Mouse (Mus musculus): ENCODE results near the gene Arfgap1.

Gene Arfgap1

GRCm38 (mm10) chr2:180986449-180986848 is 19.4 kb downstream of the Arfgap1 start, which contains the start of gene Col20a1:
Gene Col20a1, plus strand, starts transcription at chr2:180986535.
- DNase-seq (ENCODE audit: low spot score) = no peak

GRCm38 (mm10) chr2:180987001-180987400 is 20.0 kb downstream of the Arfgap1 start:
- no peak for DNase-seq (ENCODE audit: low spot score)

- no peak for DNase-seq (ENCODE audit: low spot score)
These were observed 20.5 kb downstream of the Arfgap1 start for GRCm38 (mm10) chr2:180987432-180988030.

GRCm38 (mm10) chr2:180988347-180988913 is 21.4 kb downstream of the Arfgap1 start:
- no peak for DNase-seq (ENCODE audit: low spot score)

- no peak for DNase-seq (ENCODE audit: low spot score)
These were observed 21.9 kb downstream of the Arfgap1 start for GRCm38 (mm10) chr2:180988948-180989347.

GRCm38 (mm10) chr2:180990347-180990746 is 23.3 kb downstream of the Arfgap1 start:
- DNase-seq (ENCODE audit: low spot score) = no peak

- DNase-seq (ENCODE audit: low spot score) = no peak
These were observed 27.3 kb downstream of the Arfgap1 start for GRCm38 (mm10) chr2:180994360-180994759.

- no peak for DNase-seq (ENCODE audit: low spot score)
These were observed 28.4 kb downstream of the Arfgap1 start for GRCm38 (mm10) chr2:180995457-180995856.

- DNase-seq (ENCODE audit: low spot score) = peak; percentile 5
These were observed 29.4 kb downstream of the Arfgap1 start for GRCm38 (mm10) chr2:180996436-180996835.

GRCm38 (mm10) chr2:180996905-180997304 is 29.9 kb downstream of the Arfgap1 start:
- no peak for DNase-seq (ENCODE audit: low spot score)

GRCm38 (mm10) chr2:181007054-181007453 is 40.0 kb downstream of the Arfgap1 start:
- DNase-seq (ENCODE audit: low spot score) = no peak

- no peak for DNase-seq (ENCODE audit: low spot score)
These were observed 41.3 kb downstream of the Arfgap1 start for GRCm38 (mm10) chr2:181008339-181008738.

GRCm38 (mm10) chr2:181031406-181031934 is 64.4 kb downstream of the Arfgap1 start:
- DNase-seq (ENCODE audit: low spot score) = no peak

All from T-cell, adult 2 months (primary cell).